Mouse (Mus musculus) effector memory CD4-positive, alpha-beta T cell, adult 7 months (primary cell): ENCODE data around the gene Wipf3. TPM values are rescaled to one million over a fixed set of nuclear protein-coding genes. Genes with fewer than 3 reads are reported as not detected.

Experiments
- polyA plus RNA-seq: library from polyadenylated mRNA; unstranded; fragments of 100-300 nt; shearing (Covaris generic); gene quantifications from one replicate; pipeline ENCODE4 v1.2.1, GENCODE M21; 2017

Gene Wipf3
- polyA plus RNA-seq: 1.3 TPM

DNA sequence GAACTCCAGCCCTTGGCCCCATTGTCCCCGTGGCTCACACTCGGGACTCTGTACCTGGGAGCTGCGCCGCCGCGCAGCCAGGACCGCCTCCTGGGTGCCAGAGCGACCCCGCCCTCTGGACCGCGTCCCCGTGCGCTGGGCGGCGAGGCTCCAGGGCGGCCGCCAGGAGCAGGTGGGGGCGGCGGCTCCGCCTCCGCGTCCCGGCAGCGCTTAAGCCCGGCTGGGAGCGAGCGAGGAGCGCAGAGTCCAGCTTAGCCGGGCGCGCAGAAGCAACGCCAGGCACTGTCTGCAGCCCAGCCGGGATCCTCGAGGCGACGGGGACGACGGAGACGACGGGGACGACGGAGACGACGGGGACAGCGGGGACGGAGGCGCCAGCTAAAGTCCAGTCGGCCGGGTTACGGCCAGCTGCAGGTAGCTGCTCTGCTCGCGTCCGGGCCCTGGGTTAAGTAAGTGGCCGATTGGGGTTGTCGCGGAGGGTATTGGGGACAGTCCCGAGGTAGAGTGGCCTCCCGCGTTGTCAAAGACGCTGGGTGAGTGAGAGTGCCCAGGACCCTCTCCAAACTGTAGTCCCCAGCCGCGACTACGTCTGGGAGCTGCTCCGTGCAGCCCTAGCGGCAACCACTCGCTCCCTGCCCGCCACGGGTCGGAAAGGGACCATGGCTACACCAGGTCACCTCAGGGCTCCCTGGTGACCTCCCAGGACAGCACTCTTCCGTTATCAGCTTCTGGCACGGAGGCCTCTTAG lies at the start of gene Wipf3:
Gene Wipf3, plus strand, starts transcription at position 157 of the 748 bp plus-strand sequence.

Other genes starting within 250 kb of the Wipf3 start
- gene Prr15, start 103.8 kb upstream of the Wipf3 start, polyA plus RNA-seq: 0.33 TPM
- gene Scrn1, start 136.9 kb downstream of the Wipf3 start, polyA plus RNA-seq: 0.29 TPM
- 10.7 TPM for gene Plekha8, start 165.5 kb downstream of the Wipf3 start, polyA plus RNA-seq
- gene Fkbp14, start 167.7 kb downstream of the Wipf3 start, polyA plus RNA-seq: 1.7 TPM